Mouse (Mus musculus) kidney, adult 2 months (tissue): Measurements from ENCODE around the gene Agfg1.

Experiments used
- CTCF ChIP-seq: fragments of 200-500 bp; conservative IDR thresholded peaks from 2 replicates; pipeline ENCODE4 v1.5.1; 2011; ENCODE audit warnings: low read depth, mild to moderate bottlenecking, control low read depth, low read length, moderate library complexity, mixed read lengths; ENCODE audit not compliant: insufficient read depth, insufficient read length
- POLR2A ChIP-seq: fragments of 200-500 bp; IDR thresholded peaks from one replicate; pipeline ENCODE4 v1.6.1; 2011; ENCODE audit warnings: low read depth, low read length, control low read depth

DNA sequence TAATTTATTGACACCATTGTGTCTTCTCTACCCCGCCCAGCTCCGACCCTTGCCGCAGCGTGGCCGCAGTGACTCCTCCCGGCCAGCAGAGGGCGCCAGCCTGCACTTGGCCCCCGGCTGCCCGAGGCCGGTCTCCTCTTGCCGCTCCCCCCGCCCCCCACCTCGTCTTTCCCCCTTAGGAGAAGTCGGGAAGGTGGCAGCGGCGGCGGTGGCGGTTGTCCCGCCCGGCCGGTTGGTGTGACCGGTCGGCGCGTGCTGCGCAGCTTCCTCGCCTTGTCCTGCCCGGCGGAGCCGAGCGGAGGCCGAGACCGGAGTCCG is at the start of gene Agfg1:
- TF ChIP-seq CTCF (peak; percentile 81), POLR2A (no peak)
